Mouse (Mus musculus): ENCODE data around the gene Slc5a5. TPM values are rescaled to one million over a fixed set of nuclear protein-coding genes. Genes with fewer than 3 reads are reported as not detected.
A peak's percentile ranks its signal among the peaks of the same experiment; 100 is the strongest.

Slc5a5 gene
- not detected in 2 replicates for polyA plus RNA-seq (2015; fragmentation: Nextera tagmentation; extraction: Ambion mirVana)

DNA sequence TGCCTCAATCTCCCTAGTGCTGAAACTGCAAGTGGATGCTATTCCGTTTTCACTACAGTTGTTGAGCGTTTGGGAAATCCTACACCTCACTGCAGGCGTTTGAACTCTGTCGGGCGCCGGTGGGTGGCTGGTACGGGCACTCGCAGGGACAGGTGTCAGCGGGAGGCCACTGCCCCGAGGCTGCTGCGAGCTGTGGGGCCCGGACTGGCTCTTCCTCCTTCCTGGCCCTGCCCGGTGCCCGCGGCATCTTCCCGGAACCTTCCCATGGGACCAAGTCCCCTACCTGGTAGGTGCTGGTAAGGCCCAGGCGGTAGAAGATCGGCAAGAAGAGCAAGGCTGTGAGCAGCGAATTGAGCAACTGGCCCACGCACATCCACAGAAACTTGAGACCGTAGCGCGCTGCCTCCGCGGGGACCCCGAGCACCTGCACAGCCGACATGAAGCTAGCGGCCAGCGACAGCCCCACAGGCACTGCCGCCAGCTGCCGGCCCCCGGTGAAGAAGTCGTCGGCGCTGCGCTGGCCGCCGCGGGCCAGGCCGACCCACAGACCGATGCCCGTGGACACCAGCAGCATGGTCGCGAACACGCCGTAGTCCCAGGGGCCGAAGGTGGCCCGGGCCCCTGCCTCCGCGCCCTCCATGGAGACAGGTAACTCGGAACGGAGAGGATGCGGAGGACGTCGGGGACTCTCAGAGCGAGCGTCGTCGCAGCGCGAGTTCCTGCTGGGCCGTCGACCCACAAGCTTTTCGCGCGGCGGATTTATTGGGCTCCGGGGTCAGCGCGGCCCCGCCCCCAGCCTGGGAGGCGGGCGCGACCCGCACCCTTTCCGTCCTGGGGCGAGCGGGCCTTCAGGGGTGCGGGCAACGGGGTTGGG, at the start of gene Slc5a5:
Slc5a5 (minus strand) TSS at position 736 of the 874 bp plus-strand sequence.
- H3K4me3 ChIP-seq (ENCODE audit: low read depth, low read length) = peak within 1 kb of the TSS; percentile 24; the same call in 1 of the 2 replicates
- DNase-seq (no peak), ATAC-seq (no peak)
- H3K9me3 ChIP-seq (ENCODE audit: low read length) = no peaks in the 10 kb centered on the region
- peaks cover 37% of the 10 kb centered on the region for H3K27me3 ChIP-seq (ENCODE audit: insufficient read depth, low read length)
- 3% methylated on average over 74 of the region's 80 CpGs for WGBS (ENCODE audit: insufficient replicate concordance)
- TF ChIP-seq EP300 (IDR thresholded peaks at IDR 0.05; ENCODE audit: low read depth) (no peak), CTCF (IDR thresholded peaks at IDR 0.05; ENCODE audit: low read depth) (no peak)
- peaks cover 20% of the 10 kb centered on the region for H3K36me3 ChIP-seq (replicated peaks; ENCODE audit: insufficient read depth, low read length)
- H3K4me1 ChIP-seq (ENCODE audit: insufficient read depth) = peaks cover 27% of the 10 kb centered on the region
- peak within 1 kb of the TSS; percentile 11; the same call in 1 of the 2 replicates for H3K4me2 ChIP-seq (ENCODE audit: low read depth, low read length)
- H3K27ac ChIP-seq (ENCODE audit: low read depth) = no peak within 1 kb of the TSS
- H3K9ac ChIP-seq (replicated peaks) = no peak within 1 kb of the TSS

DNA sequence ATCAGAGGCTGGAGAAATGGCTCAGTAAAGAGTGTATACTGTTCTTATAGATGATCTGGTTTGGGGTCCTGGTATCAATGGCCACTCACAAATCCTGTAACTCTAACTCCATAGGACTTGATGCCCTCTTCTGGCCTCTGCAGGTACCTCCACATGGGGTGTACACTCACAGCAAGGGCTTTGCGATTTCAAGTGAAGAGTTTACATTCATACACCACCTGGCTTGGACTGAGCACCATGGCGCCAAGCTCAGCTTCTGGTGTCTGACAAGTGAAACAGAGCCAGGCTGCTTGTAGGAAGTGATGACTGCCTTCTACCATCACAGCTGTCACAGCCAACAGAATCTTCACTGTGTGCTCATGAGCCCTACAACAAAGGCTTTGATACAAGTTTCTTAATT, 48.9 kb upstream of the Slc5a5 start:
- Histone ChIP-seq H3K27me3 (ENCODE audit: insufficient read depth, low read length) (no peaks in the 10 kb centered on the region), H3K36me3 (replicated peaks; ENCODE audit: insufficient read depth, low read length) (no peaks in the 10 kb centered on the region), H3K27ac (ENCODE audit: low read depth) (no peak overlapping the region), H3K9ac (replicated peaks) (no peak overlapping the region), H3K4me2 (ENCODE audit: low read depth, low read length) (no peak overlapping the region), H3K4me3 (ENCODE audit: low read depth, low read length) (no peak overlapping the region), H3K4me1 (ENCODE audit: insufficient read depth) (no peaks in the 10 kb centered on the region), H3K9me3 (ENCODE audit: low read length) (no peaks in the 10 kb centered on the region)
- TF ChIP-seq CTCF (IDR thresholded peaks at IDR 0.05; ENCODE audit: low read depth) (peak; percentile 22; the same call in 1 of the 2 replicates), EP300 (IDR thresholded peaks at IDR 0.05; ENCODE audit: low read depth) (no peak)
- DNase-seq = no peak
- no peak for ATAC-seq
- WGBS (ENCODE audit: insufficient replicate concordance) = 72% methylated on average over 2 of the region's 2 CpGs

DNA sequence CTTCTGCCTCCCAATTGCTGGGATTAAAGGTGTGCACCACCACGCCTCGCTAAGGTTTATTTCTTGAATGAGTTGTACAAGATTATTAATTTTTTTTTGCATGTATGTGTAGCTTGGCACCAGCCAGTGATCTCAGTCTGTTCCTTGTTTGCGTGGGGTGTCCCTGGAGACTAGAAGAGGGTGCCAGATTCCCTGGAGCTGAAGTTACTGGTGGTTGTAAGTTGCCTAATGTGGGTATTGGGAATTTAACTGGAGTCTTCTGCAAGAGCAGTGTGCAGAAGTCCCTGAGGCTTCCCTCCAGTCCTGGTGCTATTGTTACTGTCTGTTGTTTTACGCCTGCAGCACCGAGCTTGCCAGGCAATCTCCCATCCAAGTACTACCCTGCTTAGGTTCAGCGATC, 44.6 kb upstream of the Slc5a5 start:
- no peaks in the 10 kb centered on the region for H3K36me3 ChIP-seq (replicated peaks; ENCODE audit: insufficient read depth, low read length)
- H3K9me3 ChIP-seq (ENCODE audit: low read length) = no peaks in the 10 kb centered on the region
- H3K4me1 ChIP-seq (ENCODE audit: insufficient read depth) = no peaks in the 10 kb centered on the region
- no peak overlapping the region for H3K4me3 ChIP-seq (ENCODE audit: low read depth, low read length)
- ATAC-seq = no peak
- WGBS (ENCODE audit: insufficient replicate concordance) = 74% methylated on average over 6 of the region's 6 CpGs
- H3K4me2 ChIP-seq (ENCODE audit: low read depth, low read length) = no peak overlapping the region
- no peak for DNase-seq
- H3K9ac ChIP-seq (replicated peaks) = no peak overlapping the region
- no peaks in the 10 kb centered on the region for H3K27me3 ChIP-seq (ENCODE audit: insufficient read depth, low read length)
- TF ChIP-seq EP300 (IDR thresholded peaks at IDR 0.05; ENCODE audit: low read depth) (no peak), CTCF (IDR thresholded peaks at IDR 0.05; ENCODE audit: low read depth) (no peak)
- H3K27ac ChIP-seq (ENCODE audit: low read depth) = no peak overlapping the region

DNA sequence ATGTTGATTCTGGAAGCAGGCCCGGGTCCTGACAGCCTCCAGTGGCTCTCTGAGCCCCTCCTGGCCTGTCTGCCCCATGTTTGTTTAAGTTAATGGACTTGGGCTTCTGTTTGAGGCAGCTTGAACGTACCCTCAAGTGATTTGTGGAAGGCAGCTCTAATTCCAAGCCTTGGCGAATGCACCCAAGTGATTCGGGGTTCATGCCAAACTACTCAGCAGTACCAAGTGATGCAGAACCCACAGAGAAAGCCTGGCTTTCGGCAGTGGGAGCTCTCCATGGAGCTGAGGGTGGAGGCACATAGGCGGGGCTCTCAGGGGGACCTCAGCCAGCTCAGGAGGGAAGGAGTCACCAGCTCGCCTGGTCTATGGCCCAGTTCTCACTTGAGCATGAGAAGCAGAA, 42.2 kb upstream of the Slc5a5 start:
- DNase-seq (no peak), ATAC-seq (no peak)
- Histone ChIP-seq H3K36me3 (replicated peaks; ENCODE audit: insufficient read depth, low read length) (no peaks in the 10 kb centered on the region), H3K4me3 (ENCODE audit: low read depth, low read length) (no peak overlapping the region), H3K9ac (replicated peaks) (no peak overlapping the region), H3K9me3 (ENCODE audit: low read length) (no peaks in the 10 kb centered on the region), H3K27me3 (ENCODE audit: insufficient read depth, low read length) (no peaks in the 10 kb centered on the region), H3K4me2 (ENCODE audit: low read depth, low read length) (no peak overlapping the region), H3K27ac (ENCODE audit: low read depth) (no peak overlapping the region), H3K4me1 (ENCODE audit: insufficient read depth) (no peaks in the 10 kb centered on the region)
- TF ChIP-seq EP300 (IDR thresholded peaks at IDR 0.05; ENCODE audit: low read depth) (no peak), CTCF (IDR thresholded peaks at IDR 0.05; ENCODE audit: low read depth) (no peak)
- WGBS (ENCODE audit: insufficient replicate concordance) = 57% methylated on average over 7 of the region's 7 CpGs

DNA sequence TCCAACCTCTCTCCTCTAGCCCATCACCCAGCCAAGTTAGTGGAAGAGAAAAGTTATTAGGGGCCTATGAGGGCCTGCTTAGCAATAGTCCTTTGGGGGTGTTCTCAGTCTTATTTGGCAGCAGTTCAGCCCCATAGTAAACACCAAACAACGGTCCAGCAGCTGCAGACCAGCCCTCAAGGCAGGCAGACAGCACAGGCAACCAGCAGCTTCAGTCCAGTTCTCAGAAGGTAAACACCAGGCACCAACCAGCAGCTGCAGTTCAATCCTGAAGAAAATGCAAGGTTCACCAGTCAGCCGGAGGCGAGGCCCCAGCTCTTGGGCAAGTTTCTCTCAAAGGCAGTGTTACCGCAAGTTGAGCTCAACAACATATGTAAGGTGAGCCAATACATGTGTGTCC, 40.5 kb upstream of the Slc5a5 start:
- ATAC-seq = no peak
- H3K4me3 ChIP-seq (ENCODE audit: low read depth, low read length) = no peak overlapping the region
- no peak overlapping the region for H3K27ac ChIP-seq (ENCODE audit: low read depth)
- DNase-seq = no peak
- no peaks in the 10 kb centered on the region for H3K4me1 ChIP-seq (ENCODE audit: insufficient read depth)
- no peaks in the 10 kb centered on the region for H3K9me3 ChIP-seq (ENCODE audit: low read length)
- H3K4me2 ChIP-seq (ENCODE audit: low read depth, low read length) = no peak overlapping the region
- H3K9ac ChIP-seq (replicated peaks) = no peak overlapping the region
- 74% methylated on average over 4 of the region's 4 CpGs for WGBS (ENCODE audit: insufficient replicate concordance)
- TF ChIP-seq CTCF (IDR thresholded peaks at IDR 0.05; ENCODE audit: low read depth) = no peak
- TF ChIP-seq EP300 (IDR thresholded peaks at IDR 0.05; ENCODE audit: low read depth) = no peak
- H3K36me3 ChIP-seq (replicated peaks; ENCODE audit: insufficient read depth, low read length) = no peaks in the 10 kb centered on the region
- H3K27me3 ChIP-seq (ENCODE audit: insufficient read depth, low read length) = no peaks in the 10 kb centered on the region

DNA sequence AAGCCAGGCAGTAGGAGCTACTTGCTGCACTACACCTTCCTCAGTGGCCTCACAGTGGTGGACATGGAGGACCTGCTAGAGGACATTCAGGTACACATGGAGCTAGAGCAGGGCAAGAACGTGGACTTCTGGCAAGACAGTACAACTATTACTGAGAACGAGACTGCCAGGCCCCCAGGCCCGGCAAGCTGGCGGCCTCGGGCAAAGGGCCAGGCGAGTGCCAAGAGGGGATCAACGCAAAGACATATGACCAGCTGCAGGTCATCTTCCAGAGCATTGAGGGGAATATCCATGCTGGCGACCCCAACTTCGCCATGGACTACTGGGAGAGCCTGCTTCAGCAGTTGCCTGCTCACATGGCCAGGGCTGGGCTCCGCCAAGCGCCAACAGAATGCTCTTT, 39.2 kb upstream of the Slc5a5 start:
- TF ChIP-seq CTCF (IDR thresholded peaks at IDR 0.05; ENCODE audit: low read depth) = no peak
- no peak for TF ChIP-seq EP300 (IDR thresholded peaks at IDR 0.05; ENCODE audit: low read depth)
- H3K4me1 ChIP-seq (ENCODE audit: insufficient read depth) = no peaks in the 10 kb centered on the region
- H3K4me3 ChIP-seq (ENCODE audit: low read depth, low read length) = no peak overlapping the region
- no peaks in the 10 kb centered on the region for H3K9me3 ChIP-seq (ENCODE audit: low read length)
- no peak for DNase-seq
- H3K27me3 ChIP-seq (ENCODE audit: insufficient read depth, low read length) = no peaks in the 10 kb centered on the region
- 81% methylated on average over 11 of the region's 11 CpGs for WGBS (ENCODE audit: insufficient replicate concordance)
- no peak overlapping the region for H3K27ac ChIP-seq (ENCODE audit: low read depth)
- H3K4me2 ChIP-seq (ENCODE audit: low read depth, low read length) = no peak overlapping the region
- H3K36me3 ChIP-seq (replicated peaks; ENCODE audit: insufficient read depth, low read length) = no peaks in the 10 kb centered on the region
- no peak for ATAC-seq
- H3K9ac ChIP-seq (replicated peaks) = no peak overlapping the region

Data from liver, postnatal 0 days (tissue).